Mouse (Mus musculus) cerebellum, postnatal 14 days (tissue): Measurements from ENCODE around the gene Ccdc34.

Experiments used
- DNase-seq, 2 experiments: peaks; one replicate each; pipeline ENCODE4 v3.0.0; 2021; ENCODE audit warnings: mixed read lengths in 2 of 2

The Ccdc34 gene

DNA sequence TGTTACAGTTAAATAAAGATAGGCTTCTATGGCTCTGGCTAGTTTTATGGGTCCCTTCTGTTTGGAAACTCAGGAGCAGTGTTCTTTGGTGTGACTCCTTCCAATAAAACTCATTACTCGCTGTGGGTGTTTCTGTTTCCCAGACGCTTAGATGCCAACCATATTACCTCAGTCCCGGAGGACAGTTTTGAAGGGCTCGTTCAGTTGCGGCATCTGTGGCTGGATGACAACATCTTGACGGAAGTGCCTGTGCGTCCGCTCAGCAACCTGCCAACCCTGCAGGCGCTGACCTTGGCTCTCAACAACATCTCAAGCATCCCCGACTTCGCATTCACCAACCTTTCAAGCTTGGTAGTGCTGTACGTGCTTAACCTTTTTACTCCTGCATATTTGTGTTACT lies 21.2 kb upstream of the Ccdc34 start:
- DNase-seq, result no peak

DNA sequence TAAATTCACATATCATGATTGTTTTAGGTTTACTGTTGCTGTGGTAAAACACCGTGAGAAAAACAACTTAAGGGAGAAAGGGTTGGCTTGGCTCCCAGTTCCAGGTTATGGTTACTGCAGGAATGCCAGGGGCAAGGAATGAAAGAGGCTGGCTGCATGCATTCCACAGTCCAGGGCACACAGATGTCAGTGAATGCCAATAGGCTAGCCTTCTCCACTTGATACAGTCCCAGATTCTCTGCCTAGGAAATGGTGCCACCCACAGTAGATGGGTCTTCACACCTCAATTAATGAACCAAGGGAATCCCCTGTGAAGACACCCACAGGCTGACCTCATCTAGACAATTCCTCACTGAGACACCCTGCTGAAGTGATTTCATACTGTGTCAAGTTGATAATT lies 12.9 kb upstream of the Ccdc34 start:
- no peak for DNase-seq

DNA sequence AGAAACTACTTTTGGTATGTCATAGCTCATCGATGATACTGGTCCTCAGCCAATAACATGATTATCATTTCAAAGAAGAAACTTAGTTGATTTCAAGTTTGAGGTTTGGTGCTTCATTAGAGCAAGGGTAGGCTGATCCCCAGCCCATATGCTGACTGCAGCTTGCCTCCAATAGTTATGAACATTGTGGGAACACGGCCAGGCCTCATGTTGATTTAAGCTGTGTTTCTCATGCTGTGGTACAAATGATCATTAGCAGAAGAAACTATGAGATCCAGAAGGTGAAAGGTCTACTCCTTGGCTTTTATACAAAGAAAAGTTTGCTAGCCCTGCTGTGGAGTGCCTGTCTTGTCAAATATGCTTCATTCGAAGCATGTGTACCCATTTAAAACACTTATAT lies 12.5 kb upstream of the Ccdc34 start:
- peak; percentile 32 to 65 for DNase-seq

DNA sequence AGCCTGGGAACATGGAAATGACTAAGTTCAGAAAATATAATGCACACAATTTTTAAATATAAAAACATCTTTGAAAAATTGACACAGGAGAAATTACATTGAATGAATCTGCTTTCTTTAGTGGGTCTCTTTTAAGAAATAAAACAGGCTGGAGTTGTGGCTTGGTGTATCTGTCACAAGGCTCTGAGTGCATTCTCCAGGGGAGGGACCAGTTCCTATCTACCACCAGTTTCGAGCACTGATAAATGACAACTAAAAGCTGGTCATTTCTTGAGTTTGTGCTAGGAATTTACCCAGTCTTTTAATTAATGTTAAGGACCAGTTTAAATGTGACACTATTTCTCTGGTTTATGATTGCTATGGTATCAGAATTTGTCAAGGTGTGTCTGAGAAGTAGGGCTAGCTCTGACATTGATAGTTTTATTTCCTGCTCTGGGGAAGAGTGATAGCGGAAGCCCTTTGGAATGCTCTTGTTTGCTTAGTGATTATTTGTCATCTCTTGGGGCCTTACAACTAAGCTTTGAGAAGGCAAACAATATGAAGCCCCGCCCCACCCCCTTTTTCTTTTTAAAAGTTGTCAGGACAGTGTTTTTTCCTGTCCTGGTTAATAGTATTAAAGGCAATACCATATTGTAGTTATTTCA lies 11.9 kb upstream of the Ccdc34 start:
- no peak for DNase-seq

DNA sequence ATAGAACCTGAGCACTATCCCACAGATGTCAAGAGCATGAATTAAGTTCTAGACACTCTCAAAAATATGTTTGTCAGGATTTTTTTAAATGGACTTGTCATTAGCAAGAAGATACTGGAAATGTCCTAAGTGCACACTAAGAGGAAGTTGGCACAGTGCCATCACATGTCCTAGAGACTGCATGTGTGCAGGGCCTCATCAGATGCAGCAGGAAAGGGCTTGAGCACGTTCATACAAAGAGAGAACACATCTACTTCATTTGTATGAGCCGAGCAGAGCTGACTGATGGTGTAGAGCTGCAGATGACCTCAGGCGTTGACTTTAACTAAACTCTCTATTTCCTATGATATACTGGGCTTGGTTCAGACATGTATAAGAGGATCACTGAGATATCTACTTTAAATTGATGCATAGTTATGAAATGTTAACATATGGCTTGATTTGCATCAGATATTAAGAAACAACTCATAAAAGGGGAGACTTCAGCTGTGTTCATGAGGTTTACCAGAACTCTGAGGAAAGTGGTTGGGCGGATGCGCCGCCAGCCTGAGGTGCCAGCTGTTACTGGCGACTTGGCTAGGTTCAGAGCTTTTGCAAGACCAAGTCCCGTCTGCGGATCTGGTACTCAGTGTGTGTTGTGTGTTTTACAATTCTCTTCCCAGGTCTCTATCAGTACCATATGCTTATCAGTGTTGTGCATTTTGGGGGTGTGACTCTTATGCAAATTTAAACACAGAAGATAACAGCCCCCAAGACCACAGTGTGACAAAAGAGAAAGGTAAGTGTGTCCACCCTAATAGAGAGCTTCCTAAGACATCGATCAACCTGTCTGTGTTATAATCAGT lies 10.0 kb upstream of the Ccdc34 start:
- DNase-seq, result peak in 1 of 2 experiments; percentile 24

DNA sequence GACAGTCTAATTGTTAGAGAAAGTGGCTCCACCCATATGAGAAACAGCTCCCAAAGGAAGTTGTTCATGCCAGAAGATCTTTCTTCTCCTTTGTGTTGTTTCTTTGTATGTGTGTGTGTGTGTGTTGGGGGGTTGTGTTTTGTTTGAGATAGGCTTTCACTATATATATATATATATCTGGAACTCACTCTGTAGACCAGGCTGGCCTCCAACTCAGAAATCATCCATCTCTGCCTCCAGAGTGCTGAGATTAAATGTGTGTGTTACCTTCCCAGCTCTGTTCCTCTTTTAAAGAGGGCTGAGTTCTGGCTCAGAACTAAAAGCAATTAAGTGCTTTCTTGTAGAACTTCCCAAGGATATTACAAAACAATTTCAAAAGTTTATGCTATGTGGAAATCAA lies 8.2 kb upstream of the Ccdc34 start:
- DNase-seq, result no peak

DNA sequence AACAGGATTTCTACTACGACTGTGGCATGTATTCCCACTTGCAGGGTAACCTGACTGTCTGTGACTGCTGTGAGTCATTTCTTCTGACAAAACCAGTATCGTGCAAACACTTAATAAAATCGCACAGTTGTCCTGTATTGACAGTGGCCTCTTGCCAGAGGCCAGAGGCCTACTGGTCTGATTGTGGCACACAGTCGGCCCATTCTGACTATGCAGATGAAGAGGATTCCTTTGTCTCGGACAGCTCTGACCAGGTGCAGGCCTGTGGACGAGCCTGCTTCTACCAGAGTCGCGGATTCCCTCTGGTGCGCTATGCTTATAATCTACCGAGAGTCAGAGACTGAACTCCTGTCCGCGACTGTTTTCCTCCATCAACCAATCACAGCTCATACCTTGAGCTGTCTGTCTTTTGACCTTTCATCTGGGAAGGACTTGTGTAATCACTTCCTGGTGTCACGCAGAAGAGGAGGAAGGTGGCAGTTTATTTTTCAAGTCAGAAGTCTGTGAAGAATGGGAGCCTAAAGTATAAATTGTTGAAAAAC lies 5.4 kb upstream of the Ccdc34 start:
- DNase-seq, result no peak

GRCm38 (mm10) chr2:110017087-110017486 lies 530 bp upstream of the Ccdc34 start:
- no peak for DNase-seq

DNA sequence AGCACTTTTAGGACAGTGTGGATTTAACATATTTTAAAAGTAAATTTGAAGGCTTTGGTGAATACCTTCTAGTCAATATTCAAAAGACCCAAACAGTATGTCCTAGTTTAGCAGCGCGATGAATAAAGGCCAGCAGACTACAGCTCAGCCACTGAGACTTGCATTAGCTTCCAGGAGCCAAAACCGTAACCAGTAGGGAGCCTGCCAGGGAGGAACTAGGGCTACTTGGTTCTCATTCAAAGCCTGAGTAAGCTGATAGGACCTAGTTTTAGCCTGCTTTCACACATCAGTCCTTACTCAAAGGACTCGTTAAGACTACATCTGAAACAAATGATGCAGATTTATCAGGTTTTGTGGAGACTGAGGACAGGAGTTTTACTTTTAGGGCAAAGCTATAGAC lies 2.0 kb downstream of the Ccdc34 start:
- DNase-seq, result no peak

- DNase-seq, result no peak
These were observed 2.8 kb downstream of the Ccdc34 start for GRCm38 (mm10) chr2:110020430-110020829.

DNA sequence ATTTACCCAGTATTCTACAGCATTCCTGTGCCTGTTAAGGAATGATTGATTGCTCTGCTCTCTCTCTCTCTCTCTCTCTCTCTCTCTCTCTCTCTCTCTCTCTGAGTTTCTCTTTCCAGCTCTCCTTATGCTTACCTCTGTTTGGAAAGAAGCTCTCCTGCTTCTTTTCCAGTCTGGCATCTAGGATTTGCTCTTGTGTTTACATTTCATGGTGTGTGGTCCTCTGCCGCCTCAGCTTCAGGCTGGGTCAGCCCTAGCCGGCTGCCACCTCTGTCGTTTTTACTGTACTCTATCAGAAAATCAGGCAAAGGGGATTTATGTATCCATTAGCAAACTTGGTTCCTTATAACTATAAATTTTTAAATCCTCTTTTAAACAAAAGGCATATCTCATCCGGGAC lies 18.6 kb downstream of the Ccdc34 start:
- DNase-seq, result no peak

- no peak for DNase-seq
These were observed 19.0 kb downstream of the Ccdc34 start for GRCm38 (mm10) chr2:110036665-110037064.

GRCm38 (mm10) chr2:110037221-110037620 lies 19.6 kb downstream of the Ccdc34 start:
- no peak for DNase-seq

DNA sequence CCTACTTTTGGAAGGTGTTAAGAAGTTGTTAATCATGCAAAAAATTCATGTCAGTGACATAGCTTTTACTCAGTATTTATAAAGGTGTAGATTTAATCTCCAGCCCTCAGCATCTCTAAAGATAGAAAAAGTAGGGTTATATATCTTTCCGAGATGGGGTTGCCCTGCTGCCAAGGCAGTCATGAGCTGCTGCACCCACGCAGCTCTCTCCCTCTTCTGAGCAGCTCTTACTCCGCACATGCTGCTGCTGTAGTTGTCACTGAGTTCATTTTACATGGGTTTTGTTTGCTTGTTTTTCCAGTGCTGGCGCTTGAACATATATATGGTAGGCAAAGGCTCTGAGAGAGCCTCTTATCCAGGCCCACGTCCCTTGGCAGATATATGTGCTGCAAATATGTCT lies 20.7 kb downstream of the Ccdc34 start:
- DNase-seq, result no peak

DNA sequence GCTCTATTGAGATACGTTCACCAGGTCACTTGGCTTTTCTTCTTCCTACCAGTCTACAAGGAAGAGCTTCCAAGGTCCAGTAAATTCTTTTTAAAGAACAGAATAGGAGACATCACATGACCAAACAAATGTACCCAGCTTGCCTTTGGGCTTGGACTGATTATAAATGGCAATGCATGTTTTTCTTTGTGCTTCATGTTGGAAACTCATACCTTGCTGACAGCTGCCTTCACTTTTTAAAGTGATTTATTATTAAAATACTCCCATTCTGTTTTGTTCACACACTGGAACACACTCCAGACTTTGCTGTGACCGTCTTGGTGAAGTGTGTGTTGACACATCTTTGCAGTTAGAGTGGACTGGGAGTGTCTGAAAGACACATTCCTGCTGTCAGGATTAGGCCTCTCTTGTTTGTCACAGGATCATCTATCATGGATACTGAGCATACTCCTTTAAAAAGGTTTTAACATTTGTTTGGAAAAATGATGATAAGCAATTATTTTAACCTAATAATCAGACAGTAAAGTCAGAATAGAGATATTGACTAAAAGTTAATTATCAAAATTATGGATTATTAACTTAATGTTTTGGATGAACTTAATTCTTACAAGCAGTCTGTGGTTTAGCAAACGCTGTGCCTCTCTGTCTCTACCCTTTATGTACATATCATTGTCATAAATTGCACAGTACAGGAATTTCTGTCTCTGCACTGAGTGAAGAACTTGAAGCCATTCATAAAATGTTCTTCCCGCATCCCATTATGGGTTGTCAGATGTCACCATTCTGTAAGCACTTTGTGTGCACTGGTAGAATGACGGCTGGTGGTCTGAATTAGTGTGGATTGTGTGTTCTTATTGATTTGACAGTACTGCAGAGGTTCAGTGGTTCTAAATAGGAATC lies 25.5 kb downstream of the Ccdc34 start:
- no peak for DNase-seq

DNA sequence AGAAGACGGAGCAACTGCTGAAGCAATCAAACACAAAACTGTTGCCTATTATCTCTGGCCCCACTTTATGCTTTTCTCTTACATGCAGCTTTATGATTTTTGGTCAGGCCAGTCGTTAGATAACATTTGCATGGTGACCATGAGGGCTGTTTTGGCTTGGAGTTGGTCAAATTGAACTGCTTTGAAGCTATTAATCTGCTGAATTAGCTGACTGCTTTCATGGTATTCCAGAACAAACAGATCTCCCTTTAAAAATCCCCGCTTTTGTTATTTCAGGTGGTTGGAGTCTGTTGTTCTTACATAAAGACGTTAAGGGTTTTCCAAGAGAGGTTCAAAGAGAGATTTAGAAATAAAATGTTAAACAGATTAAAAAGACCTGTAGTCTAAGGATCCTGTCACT lies 40.8 kb downstream of the Ccdc34 start:
- no peak for DNase-seq

- DNase-seq, result peak in 1 of 2 experiments; percentile 10
These were observed 45.5 kb downstream of the Ccdc34 start for GRCm38 (mm10) chr2:110063131-110063530.

DNA sequence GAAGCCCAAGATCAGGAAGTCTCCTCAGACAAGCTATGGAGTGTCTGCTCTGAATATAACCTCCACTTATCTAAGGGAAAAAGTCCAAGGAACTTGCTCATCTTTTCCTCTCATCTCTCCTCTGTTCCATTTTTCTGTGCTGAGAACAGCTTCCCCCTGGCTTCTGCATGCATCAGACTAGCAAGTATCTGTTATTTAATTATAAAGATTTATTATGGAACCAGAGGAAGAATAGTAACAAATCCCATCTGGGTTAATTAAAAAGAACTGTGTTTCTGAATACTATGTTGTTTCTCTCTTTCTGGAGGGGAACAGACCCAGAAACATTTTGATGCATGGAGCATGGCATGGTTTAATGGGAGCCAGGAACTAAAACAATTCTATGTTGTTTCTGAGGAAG lies 51.3 kb downstream of the Ccdc34 start:
- no peak for DNase-seq

DNA sequence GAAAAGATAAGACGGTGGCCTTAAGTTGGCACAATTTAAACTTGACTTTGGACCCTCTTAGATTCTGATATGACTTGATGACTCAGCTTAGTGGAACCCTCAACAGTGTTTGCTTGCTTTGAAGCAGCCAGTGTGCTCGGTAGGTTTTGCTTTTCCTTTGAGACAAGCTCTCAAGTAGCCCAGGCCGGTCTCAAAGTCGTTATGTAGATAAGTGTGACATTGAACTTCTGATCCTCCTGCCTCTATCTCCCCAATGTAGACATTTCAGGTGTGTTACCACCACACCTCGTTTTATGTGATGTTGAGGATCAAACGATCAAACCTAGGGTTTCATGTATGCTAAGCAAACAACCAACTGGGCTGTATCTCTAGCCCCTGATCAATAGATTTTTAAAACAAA lies 55.4 kb downstream of the Ccdc34 start:
- no peak for DNase-seq

GRCm38 (mm10) chr2:110074646-110075452 lies 57.2 kb downstream of the Ccdc34 start:
- no peak for DNase-seq

- DNase-seq, result no peak
These were observed 59.6 kb downstream of the Ccdc34 start for GRCm38 (mm10) chr2:110077240-110077639.

GRCm38 (mm10) chr2:110077655-110078054 lies 60.0 kb downstream of the Ccdc34 start:
- no peak for DNase-seq
